Mouse (Mus musculus): ENCODE measurements around the gene Kdelr2.
A peak's percentile ranks its signal among the peaks of the same experiment; 100 is the strongest.

The Kdelr2 gene

DNA sequence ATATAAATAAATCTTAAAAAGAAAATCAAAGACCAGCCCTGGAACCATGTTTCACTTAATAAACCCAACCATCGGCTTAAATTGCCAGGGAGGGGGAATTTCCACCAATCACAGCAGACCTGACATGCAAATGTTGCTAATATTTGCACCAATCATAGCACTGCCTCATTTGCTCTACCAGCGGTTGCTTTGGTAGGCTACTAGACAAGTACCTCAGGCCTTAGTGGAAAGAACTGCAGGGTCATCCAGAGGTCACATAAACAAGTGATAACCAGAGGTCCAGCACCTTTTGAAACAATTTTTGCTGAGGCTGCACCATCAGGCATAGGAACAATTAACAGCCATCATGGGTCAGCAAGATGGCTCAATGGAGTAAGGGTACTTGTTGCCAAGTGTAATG lies 2.1 kb upstream of the Kdelr2 start:
- no peak for DNase-seq (ENCODE audit: low spot score in 2 of 2)

DNA sequence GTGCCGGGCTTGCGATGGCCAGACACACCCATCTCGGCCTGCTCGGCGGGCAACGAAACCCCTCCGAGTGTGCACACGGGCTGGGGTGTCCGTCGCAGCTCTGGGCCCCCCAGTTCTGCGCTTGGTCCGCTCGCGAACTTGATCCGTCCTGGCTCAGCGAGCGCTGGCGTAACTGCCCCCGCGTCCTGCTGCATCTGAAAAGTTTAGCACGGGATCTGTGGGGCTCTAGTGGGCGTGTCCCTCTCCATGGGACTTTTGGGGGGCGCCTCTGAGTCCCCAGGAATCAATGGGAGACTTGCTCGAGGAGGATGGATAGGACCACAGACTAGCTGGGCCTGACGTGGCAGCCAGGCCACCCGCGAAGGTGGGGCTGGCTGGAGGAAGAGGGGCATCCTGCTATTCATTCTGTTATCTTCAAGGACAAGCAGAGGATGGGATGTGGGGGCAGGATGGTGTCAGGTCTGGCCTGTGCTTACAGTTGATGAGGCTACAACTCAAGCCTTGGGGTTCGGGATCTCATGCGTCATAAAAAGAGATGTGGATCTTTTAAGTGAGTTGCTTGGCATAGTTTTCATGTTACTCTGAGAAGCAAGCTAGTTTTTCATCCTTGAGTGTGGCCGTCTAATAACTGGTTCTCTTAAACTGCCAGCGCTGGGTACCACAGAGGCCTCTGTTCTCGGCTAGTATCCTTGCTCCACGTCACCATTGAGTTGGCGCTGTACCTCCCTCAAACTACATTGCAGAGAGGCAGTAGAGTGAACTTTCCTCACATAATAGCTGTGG lies 701 bp downstream of the Kdelr2 start:
- no peak for DNase-seq (ENCODE audit: low spot score in 2 of 2)

DNA sequence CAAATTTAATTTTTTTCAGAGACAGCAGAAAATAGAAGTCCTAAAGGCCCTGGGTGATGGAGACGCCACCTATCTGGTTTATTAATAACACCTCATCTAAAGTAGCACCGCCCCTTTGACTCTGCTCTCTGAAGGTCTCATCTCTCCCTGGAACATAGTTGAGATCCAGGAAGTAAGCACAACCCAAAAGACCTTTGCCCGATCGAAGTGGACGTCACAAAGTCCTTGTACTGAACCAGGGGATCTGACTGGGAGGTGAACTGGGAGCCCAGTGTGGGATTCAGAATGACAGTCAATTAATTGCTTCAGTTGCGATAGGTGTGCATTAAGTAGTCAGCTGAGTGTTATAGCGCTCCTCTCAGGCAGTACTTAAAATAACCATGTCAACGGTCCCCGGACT lies 1.6 kb downstream of the Kdelr2 start:
- DNase-seq (ENCODE audit: low spot score in 2 of 2) = no peak

DNA sequence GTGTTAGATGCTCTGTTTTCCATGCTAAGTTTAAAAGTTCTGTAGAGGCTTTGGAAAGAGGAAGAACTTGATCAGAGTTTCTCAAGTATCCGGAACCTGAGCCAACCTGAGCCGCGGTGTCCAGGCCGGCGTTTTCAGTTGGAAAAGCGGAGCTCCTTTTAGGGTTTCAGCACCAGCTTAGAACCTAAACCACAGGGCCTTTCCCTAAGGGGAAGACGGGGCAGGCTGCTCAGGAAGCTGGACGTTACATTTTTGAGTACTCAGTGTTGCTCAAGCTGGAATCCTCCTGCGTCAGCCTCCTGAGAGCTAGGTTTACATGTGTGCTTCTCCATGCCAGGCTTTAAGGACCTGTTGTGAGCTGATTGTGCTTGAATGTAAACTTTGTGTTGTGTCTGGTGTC lies 2.9 kb downstream of the Kdelr2 start:
- DNase-seq (ENCODE audit: low spot score in 2 of 2) = no peak

DNA sequence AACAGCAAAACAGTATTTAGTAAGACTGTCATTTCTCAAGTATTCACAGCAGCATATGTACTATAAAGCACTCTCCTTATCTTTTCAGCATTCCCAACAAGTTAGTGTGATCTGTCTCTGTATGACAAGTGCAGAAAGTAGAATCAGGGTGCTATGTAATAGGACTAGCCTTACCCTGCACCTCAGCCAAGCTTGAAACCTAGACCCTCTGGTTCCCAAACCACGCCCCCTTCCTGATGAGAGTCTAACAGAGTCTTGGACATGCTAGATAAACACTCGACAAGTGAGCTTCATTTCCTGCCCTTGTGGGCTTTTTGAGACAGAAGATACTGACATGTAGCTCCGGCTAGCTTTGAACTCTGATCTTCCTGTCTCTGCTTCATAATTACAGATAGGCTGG lies 5.6 kb downstream of the Kdelr2 start:
- no peak for DNase-seq (ENCODE audit: low spot score in 2 of 2)

DNA sequence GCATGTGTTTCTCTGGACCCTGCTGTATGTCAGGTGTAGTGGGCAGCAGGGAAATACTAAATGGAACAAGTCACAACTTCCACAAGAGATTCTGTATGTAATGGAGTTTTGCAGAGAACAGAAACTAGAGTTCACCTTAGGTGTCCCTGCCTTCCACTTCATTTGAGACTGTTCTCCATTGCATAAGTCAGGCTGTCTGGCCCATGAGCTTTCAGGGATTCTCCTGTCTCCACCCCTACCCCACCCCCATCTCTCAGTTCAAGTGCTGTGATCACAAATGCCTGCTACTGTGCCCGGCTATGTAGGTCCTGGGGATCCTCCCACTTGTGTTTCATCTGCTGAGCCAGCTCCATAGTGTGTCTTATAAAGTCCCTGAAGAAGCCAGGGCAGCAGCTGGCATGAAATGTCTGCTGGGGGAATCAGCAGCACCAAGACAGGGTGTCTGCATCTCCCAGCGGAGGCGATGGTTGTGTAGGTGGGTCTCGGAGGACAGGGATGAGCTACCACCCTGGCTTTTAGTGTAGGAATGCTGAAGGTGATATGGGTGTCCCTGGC lies 7.3 kb downstream of the Kdelr2 start:
- no peak for DNase-seq (ENCODE audit: low spot score in 2 of 2)

DNA sequence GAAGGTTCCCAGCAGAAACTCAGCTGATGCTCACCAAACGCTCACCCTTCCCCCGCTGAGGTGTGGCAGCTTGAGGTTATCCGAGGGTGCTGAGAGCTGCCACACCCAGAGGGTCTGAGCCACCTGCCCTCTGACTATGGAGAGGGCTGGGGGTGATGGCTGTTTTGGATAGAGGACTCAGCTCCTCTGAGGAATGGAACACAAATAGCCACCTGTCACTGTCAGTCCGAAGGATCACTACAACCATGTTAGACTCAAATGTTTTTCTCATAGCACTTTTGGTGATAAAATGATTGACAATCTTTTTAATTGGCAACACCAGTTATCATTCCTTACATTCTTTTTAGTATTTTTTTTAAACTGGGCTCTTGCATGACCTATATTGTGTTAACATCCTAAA lies 17.8 kb downstream of the Kdelr2 start:
- no peak for DNase-seq (ENCODE audit: low spot score in 2 of 2)

DNA sequence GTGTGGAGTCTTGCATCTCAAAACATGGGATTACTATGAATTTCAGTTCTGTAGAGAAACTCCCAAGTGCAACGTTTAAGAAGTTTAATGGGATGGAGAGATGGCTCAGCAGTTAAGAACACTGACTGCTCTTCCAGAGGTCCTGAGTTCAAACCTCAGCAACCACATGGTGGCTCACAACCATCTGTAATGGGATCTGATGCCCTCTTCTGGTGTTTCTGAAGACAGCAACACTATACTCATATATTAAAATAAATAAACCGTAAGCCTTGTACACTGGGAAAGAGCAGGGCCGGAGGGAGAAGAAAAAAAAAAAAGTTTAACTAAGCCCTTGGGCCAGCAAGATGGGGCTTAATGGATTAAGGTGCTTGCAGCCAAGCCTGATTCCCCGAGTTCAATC lies 19.4 kb downstream of the Kdelr2 start:
- no peak for DNase-seq (ENCODE audit: low spot score in 2 of 2)

DNA sequence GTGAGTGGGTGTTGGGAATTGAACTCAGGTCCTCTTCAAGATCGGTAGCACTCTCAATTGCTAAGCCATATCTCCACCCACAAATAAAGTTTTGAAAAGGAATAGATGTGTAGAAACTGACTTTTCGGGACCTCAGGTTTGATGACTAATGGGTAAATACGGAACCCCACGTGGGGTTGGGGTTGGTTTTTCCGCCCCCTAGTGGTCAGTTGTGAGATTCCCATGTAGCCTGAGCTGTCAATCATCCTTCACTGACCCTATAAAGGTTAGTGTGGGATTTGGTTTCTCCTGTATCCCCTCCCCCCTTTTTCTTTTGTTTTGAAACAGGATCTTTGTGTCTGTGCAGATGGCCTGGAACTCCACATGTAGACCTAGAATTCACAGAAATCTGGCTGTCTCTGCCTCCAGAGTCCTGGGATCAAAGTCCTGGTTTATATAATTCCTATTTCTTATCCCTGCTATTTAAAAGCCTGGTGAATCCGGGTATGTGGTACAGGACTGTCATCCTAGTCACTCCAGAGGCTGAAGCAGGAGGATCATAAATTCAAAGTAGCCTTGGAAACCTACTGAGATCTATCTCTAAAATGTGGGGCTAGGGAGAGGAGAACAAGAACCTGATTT lies 20.4 kb downstream of the Kdelr2 start:
- DNase-seq (ENCODE audit: low spot score in 2 of 2) = peak in 1 of 2 experiments; percentile 25

DNA sequence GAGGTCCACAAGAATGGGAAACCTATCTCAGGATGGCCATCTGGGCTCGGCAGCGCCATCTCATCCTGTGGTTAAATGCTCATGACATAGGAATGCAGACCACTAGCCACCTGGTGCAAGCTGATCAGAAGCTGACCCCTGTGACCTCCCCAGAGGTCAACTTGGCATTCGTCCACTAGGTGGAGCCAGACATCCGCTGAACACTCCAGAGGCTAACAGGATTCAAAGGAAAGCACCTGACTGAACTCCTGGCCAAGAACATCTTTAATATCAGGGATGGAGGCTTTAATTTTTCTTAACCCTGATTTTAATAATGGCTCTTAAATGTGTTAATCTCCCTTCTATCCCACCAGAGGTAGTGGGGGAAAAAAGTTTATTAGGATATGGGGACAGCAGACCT lies 30.8 kb downstream of the Kdelr2 start:
- DNase-seq (ENCODE audit: low spot score in 2 of 2) = peak in 1 of 2 experiments; percentile 37

DNA sequence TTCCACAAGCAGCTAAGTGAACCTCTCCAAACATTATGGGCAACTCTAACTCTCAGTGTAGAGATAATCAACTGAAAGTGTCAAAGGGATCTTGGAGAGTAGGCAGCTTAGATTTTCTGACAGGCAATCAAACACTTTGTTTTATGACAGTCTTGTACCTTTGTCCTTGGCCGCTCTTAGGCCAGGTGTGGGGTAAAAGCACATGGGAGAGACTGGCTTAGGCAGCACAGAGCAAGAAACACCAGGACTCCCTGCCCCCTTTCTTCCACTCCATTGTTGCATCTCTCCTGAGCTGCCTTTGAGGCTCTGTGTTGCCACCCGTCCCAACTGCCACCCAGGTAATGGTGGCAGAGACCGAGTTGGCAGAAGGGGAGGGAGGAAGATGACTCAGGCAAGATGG lies 37.7 kb downstream of the Kdelr2 start:
- DNase-seq (ENCODE audit: low spot score in 2 of 2) = no peak

DNA sequence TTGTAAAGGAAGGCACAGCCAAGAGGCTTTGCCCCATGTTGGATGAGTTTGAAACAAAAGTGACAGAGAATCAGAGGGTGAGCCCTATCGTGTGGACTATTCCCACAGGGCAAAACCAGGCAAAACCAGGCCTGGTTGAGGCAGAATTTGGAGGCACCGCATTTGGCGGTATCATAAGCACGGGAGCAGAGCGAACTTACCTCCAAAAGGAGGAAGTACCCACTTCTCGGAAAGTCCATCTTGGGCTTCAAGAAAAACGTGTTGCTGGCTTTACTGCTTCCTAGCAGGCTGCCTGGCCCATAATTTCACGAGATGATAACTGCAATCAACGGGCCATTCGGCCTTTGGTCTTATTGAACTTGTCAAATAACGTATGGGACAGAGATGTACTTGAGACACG lies 38.1 kb downstream of the Kdelr2 start:
- DNase-seq (ENCODE audit: low spot score in 2 of 2) = no peak

DNA sequence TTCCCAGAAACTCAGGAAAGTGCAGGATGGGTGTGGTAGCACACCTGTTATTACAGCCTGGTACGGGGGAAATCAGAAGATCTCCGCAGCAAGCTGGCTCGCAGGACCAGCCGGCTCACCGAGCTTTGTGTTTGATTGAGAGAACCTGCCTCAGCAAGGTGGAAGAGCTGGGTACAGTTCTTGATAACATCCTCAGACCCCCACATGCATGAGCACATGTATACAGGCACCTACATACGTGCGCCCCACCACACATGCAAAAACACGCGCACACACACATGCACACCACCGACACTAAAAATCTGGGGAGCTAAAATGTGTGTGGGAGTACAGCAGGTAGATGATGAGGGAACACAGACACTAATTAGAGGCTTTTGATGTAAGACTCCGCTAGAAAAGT lies 60.0 kb downstream of the Kdelr2 start:
- DNase-seq (ENCODE audit: low spot score in 2 of 2) = no peak

DNA sequence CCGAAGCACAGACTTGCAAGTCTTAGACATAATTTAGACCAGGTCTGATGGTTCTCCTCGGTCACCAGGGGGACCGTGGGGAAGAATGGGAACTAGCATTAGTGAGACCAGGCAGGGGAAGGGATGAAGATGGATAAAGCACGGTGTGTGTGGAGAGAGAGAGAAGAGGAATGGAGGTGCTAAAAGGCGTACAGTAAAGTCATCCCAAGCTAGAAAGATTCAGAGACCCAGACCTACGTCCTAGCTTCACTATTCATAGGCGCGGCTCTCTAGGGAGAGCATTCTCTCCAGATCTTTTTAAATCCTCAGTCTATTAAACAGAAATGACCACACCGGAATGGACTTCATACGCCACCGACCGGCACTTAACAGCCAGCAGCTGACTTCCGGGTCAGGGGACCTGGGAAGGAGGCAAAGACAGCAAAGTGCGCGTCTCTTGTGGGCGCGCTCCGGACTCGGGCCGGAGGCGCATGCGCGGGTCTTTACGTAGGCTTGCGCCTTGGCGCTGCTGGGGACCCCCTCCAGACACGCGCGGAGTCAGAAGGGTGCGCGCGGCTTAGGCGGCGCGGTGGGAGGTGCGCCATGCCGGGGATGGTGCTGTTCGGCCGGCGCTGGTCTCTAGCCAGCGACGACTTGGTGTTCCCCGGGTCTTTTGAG lies 60.6 kb downstream of the Kdelr2 start, which contains the start of gene Daglb:
TSS of gene Daglb (plus strand) at position 485 of the 657 bp plus-strand sequence.
- peak; percentile 83 to 89 for DNase-seq (ENCODE audit: low spot score in 2 of 2)

DNA sequence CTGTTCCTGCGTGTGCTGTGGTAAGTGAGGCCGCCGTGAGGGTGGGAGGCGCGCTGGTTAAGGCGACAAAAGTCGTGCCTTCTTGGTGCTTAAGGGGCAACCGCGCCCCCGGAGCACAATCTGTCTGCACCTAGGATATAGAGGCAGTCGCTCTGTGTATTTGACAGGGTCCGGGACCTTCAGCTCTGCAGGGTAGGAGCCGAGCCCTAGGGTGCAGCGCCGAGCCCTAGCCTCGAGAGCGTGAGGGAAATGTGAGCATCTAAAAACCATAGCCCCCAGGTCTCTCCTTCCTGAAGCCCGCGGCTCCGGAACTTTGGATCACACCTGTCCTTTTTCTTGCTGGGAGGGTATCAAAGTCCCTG lies 61.1 kb downstream of the Kdelr2 start:
- DNase-seq (ENCODE audit: low spot score in 2 of 2) = no peak

DNA sequence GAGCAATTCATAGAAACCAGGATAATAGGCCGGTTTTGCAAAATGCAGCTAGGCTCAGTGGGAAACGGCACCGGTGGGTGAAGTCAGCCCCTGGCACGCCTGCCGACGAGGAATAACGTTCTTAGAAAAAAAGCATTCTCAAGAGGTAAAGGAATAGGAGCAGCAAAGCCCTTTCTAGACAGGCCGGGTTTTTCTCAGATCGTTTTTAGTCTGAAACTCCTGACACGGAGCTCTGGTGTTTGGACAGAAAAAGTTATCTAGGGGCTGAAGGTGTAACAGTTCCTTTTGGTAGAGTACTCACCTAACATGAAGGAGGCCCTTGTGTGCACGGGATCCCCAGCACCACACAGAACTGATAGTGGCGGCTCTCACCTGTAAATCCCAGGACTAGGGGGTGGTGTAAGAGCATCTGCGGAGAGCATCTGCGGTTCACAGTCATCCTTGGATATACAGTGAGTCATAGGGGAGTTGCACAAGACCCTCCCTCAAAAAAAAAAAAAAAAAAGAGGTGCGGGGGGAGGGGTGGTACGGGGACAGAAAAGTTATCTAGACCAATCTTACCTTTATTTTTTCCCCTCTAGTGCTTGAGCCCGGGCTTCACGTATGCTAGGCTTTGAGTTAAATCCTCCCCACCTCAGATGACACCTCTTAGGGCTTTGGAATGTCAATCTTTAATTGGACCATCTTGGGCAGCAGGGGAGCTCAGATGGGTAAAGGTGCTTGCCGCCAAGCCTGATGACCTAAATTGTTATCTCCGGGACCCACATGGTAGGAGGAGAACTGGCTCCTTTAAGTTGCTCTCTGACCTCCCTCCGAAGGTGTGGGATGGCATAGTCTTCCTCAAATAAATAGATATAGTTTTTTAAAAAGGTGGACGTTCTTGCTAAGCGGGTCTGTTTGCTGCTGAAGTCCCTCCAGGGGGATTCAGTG lies 61.8 kb downstream of the Kdelr2 start:
- no peak for DNase-seq (ENCODE audit: low spot score in 2 of 2)

DNA sequence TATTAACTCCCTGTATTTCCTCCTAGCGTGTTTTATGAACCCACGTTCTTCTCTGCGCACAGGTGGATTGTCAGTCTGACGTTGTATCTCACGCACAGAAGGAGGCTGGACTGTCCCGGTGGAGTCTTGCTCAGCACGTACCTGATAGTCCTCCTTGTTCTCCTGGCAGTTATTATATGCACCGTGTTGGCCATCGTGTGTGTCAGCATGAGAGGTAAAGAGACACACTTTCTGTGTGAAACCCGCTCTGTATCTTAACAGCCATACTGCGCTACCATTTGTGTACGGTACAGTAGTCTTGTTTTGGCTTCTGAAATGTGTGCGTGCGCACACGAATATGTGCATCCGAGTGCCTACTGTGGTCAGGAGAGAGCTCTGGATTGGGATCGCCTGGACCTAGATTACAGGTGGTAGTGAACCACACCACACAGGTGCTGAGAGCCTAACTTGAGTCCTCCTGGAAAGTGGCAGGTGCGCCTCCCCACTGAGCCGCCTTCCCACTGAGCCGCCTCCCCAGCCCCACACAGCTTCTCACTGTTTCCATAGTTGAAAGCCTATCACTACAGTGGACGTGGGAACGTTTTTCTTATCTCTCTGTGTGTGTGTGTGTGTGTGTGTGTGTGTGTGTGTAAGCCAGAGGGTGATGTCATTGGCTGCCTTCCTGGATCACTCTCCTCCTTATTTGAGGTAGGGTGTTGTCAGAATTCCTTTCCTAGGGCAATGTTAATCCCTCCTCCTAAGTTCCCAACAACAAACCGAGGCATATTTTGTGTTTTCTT lies 63.4 kb downstream of the Kdelr2 start:
- no peak for DNase-seq (ENCODE audit: low spot score in 2 of 2)

DNA sequence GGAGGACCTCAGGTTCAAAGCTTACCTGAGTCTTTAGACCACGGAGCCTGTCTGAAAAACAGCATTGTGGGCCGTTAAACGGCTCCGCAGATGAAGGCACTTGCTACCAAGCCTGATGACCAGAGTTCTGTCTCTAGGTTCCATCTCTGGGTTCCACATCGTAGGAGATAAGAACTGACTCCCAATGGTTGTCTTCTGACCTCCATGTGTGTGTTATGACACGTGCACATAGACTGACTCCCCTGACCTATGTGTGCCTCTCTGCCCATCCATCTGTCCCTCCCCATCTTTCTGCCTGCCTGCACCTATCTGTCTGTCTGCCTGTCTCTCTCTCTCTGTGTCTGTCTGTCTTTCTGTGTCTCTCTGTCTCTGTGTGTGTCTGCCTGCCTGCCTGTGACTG lies 64.3 kb downstream of the Kdelr2 start:
- DNase-seq (ENCODE audit: low spot score in 2 of 2) = no peak

DNA sequence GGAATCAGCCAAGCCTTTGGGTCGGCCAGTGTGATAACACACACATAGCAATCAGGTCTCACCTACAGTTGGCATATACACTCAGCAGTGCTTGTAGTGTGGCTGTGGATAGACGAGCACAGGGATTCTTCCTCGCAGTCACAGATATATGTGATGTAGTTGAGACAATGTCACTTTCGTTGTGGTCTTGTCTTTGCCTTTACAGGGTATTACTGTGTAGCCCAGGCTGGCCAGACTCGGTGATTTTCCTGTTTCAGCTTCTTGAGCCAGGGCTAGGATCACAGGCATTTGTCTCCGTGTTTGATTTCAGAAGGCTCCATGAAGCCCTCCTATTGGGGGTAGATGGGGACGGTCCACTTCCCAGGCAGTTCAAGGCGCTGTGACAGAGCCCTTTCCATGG lies 66.0 kb downstream of the Kdelr2 start:
- no peak for DNase-seq (ENCODE audit: low spot score in 2 of 2)

DNA sequence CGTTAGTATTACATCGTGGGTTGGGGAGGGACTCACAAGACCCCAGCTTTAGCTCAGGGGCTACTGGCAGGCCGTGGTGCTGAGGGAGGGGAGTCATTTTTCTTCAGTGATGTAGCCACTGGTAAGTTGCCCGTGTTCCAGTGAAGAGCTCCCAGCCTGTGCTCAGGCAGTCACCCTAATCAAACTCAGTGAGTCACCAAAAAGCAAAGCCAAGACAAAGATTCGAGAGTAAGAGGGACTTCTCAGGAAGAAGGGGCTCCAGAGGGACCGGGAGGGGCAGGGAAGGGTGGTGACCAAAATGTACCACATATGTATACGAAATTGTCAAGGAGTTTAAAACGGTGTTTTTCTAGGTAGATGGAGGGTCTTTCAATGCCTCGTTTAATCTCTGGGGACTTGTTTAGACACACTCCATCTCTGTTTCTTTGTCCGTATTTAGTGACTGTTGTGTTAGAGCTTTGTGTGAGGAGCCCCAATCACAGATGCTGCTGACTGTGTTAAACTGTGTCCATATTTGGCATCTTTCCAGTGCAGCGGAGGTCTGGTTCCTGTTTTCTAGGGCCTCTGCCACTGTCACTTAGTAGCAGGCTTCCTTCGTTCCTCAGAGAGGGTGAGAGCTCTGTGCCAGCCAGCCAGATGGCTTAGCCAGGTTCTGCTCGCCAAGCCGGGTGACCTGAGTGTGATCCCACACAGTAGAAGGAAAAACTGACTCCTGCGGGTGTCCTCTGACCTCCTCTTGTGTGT lies 67.0 kb downstream of the Kdelr2 start:
- peak in 1 of 2 experiments; percentile 26 for DNase-seq (ENCODE audit: low spot score in 2 of 2)
